Mouse (Mus musculus) neural tube, embryonic 12.5 days (tissue): ENCODE measurements at regions not wholly inside any gene's neighbourhood (a gene's known extent, or its start where the extent isn't known, plus 50 kb on each side); places are given as distances from the start of the nearest gene placed in this dataset.
"Not testable (repeated sequence)": the region's sequence is repeated elsewhere in the genome, so short reads cannot be mapped to it uniquely, and the experiment has no call there.

ENCODE experiments used
- ATAC-seq: fragments of 200-750 bp; cut with Nextera tagmentation; 2 replicates; pipeline ENCODE4 v1.8.0; 2017; ENCODE audit warnings: low read depth, mild to moderate bottlenecking, moderate TSS enrichment, moderate library complexity; ENCODE audit not compliant: low FRiP score
- H3K27ac ChIP-seq: fragments of 300-500 bp; sonication (generic); 2 replicates; pipeline ENCODE4 v1.5.1; 2016
- H3K27me3 ChIP-seq: fragments of 300-500 bp; sonication (generic); replicated peaks from 2 replicates; pipeline ENCODE4 v1.6.1; 2016; ENCODE audit warnings: mild to moderate bottlenecking
- H3K36me3 ChIP-seq: fragments of 300-500 bp; sonication (generic); 2 replicates; pipeline ENCODE4 v1.6.1; 2016; ENCODE audit warnings: mild to moderate bottlenecking
- H3K4me1 ChIP-seq: fragments of 300-500 bp; sonication (generic); 2 replicates; pipeline ENCODE4 v1.6.1; 2016
- H3K4me2 ChIP-seq: fragments of 300-500 bp; sonication (generic); replicated peaks from 2 replicates; pipeline ENCODE4 v1.6.1; 2016; ENCODE audit warnings: mild to moderate bottlenecking
- H3K4me3 ChIP-seq: fragments of 300-500 bp; sonication (generic); 2 replicates; pipeline ENCODE4 v1.5.1; 2016
- H3K9ac ChIP-seq: fragments of 300-500 bp; sonication (generic); 2 replicates; pipeline ENCODE4 v1.6.1; 2016; ENCODE audit warnings: mild to moderate bottlenecking
- H3K9me3 ChIP-seq: fragments of 300-500 bp; sonication (generic); 2 replicates; pipeline ENCODE4 v1.6.1; 2016; ENCODE audit warnings: mild to moderate bottlenecking
- WGBS: fragments of 180-500 bp; shearing (Covaris S2); methylation state at CpG from one replicate; pipeline ENCODE4 v1.1.7; 2016; 5-methylcytosine and 5-hydroxymethylcytosine counted together

GRCm38 (mm10) chr12:109754986-109755385 lies 154.9 kb upstream of the Rtl1 start:
- no peak overlapping the region for H3K9ac ChIP-seq
- H3K9me3 ChIP-seq: no peaks in the 10 kb centered on the region
- ATAC-seq: no peak
- no peaks in the 10 kb centered on the region for H3K27me3 ChIP-seq
- no peaks in the 10 kb centered on the region for H3K36me3 ChIP-seq
- H3K4me2 ChIP-seq: no peak overlapping the region
- no peak overlapping the region for H3K4me3 ChIP-seq
- H3K27ac ChIP-seq: no peak overlapping the region
- 80% methylated on average over 7 of the region's 7 CpGs for WGBS
- peaks cover 6% of the 10 kb centered on the region; the same call in 1 of the 2 replicates for H3K4me1 ChIP-seq

GRCm38 (mm10) chr12:109764293-109764692 lies 164.2 kb upstream of the Rtl1 start:
- no peak overlapping the region for H3K27ac ChIP-seq
- no peaks in the 10 kb centered on the region for H3K9me3 ChIP-seq
- no peak overlapping the region for H3K9ac ChIP-seq
- H3K27me3 ChIP-seq: no peaks in the 10 kb centered on the region
- no peak overlapping the region for H3K4me2 ChIP-seq
- WGBS: 63% methylated on average over 4 of the region's 4 CpGs
- no peaks in the 10 kb centered on the region for H3K4me1 ChIP-seq
- H3K36me3 ChIP-seq: no peaks in the 10 kb centered on the region
- no peak for ATAC-seq
- no peak overlapping the region for H3K4me3 ChIP-seq

GRCm38 (mm10) chr12:109766602-109767001 lies 166.5 kb upstream of the Rtl1 start:
- H3K9ac ChIP-seq, H3K9me3 ChIP-seq, H3K36me3 ChIP-seq, H3K27ac ChIP-seq, H3K27me3 ChIP-seq, H3K4me2 ChIP-seq, ATAC-seq, H3K4me1 ChIP-seq, H3K4me3 ChIP-seq: not testable (repeated sequence)
- WGBS: 87% methylated on average over 5 of the region's 5 CpGs

GRCm38 (mm10) chr12:109772543-109772942 lies 172.4 kb upstream of the Rtl1 start:
- 72% methylated on average over 2 of the region's 2 CpGs for WGBS
- H3K27ac ChIP-seq: no peak overlapping the region
- no peak overlapping the region for H3K4me3 ChIP-seq
- no peaks in the 10 kb centered on the region for H3K9me3 ChIP-seq
- no peak overlapping the region for H3K4me2 ChIP-seq
- no peak for ATAC-seq
- no peaks in the 10 kb centered on the region for H3K36me3 ChIP-seq
- no peaks in the 10 kb centered on the region for H3K4me1 ChIP-seq
- no peaks in the 10 kb centered on the region for H3K27me3 ChIP-seq
- H3K9ac ChIP-seq: no peak overlapping the region

GRCm38 (mm10) chr12:109773909-109774313 lies 173.8 kb upstream of the Rtl1 start:
- WGBS: 66% methylated on average over 3 of the region's 3 CpGs
- H3K4me3 ChIP-seq: no peak overlapping the region
- H3K4me2 ChIP-seq: no peak overlapping the region

GRCm38 (mm10) chr12:109798846-109799245 lies 198.7 kb upstream of the Rtl1 start:
- 90% methylated on average over 3 of the region's 3 CpGs for WGBS

More at GRCm38 (mm10) chr12:109773909-109774313, 173.8 kb upstream of the Rtl1 start:
- Histone ChIP-seq H3K9me3 (no peaks in the 10 kb centered on the region), H3K27me3 (no peaks in the 10 kb centered on the region), H3K27ac (no peak overlapping the region), H3K4me1 (no peaks in the 10 kb centered on the region), H3K9ac (no peak overlapping the region), H3K36me3 (no peaks in the 10 kb centered on the region)
- no peak for ATAC-seq

GRCm38 (mm10) chr12:109799395-109799794 lies 199.3 kb upstream of the Rtl1 start:
- Histone ChIP-seq H3K4me1 (no peaks in the 10 kb centered on the region), H3K27ac (no peak overlapping the region), H3K4me3 (no peak overlapping the region)

More at GRCm38 (mm10) chr12:109798846-109799245, 198.7 kb upstream of the Rtl1 start:
- Histone ChIP-seq H3K27ac (no peak overlapping the region), H3K36me3 (no peaks in the 10 kb centered on the region), H3K4me2 (no peak overlapping the region), H3K9me3 (no peaks in the 10 kb centered on the region), H3K4me3 (no peak overlapping the region), H3K9ac (no peak overlapping the region), H3K4me1 (no peaks in the 10 kb centered on the region), H3K27me3 (no peaks in the 10 kb centered on the region)
- no peak for ATAC-seq

GRCm38 (mm10) chr12:109827241-109827915 lies 227.2 kb upstream of the Rtl1 start:
- no peak for ATAC-seq
- Histone ChIP-seq H3K4me1 (peaks cover 6% of the 10 kb centered on the region; the same call in 1 of the 2 replicates), H3K36me3 (no peaks in the 10 kb centered on the region)

More at GRCm38 (mm10) chr12:109799395-109799794, 199.3 kb upstream of the Rtl1 start:
- 100% methylated on average over 1 of the region's 1 CpGs for WGBS
- Histone ChIP-seq H3K9ac (no peak overlapping the region), H3K36me3 (no peaks in the 10 kb centered on the region), H3K27me3 (no peaks in the 10 kb centered on the region), H3K9me3 (no peaks in the 10 kb centered on the region), H3K4me2 (no peak overlapping the region)
- ATAC-seq: no peak

GRCm38 (mm10) chr12:109830303-109831020 lies 230.3 kb upstream of the Rtl1 start:
- WGBS: 35% methylated on average over 16 of the region's 16 CpGs
- H3K4me3 ChIP-seq: no peak overlapping the region
- H3K36me3 ChIP-seq: no peaks in the 10 kb centered on the region
- H3K27ac ChIP-seq: no peak overlapping the region
- H3K4me2 ChIP-seq: peak overlapping the region; percentile 27; the same call in 1 of the 2 replicates
- no peaks in the 10 kb centered on the region for H3K27me3 ChIP-seq
- H3K4me1 ChIP-seq: peaks cover 6% of the 10 kb centered on the region; the same call in 1 of the 2 replicates
- no peak overlapping the region for H3K9ac ChIP-seq
- no peaks in the 10 kb centered on the region for H3K9me3 ChIP-seq
- ATAC-seq: peak; percentile 66

More at GRCm38 (mm10) chr12:109827241-109827915, 227.2 kb upstream of the Rtl1 start:
- Histone ChIP-seq H3K27ac (no peak overlapping the region), H3K9me3 (no peaks in the 10 kb centered on the region), H3K27me3 (no peaks in the 10 kb centered on the region), H3K4me3 (no peak overlapping the region), H3K9ac (no peak overlapping the region), H3K4me2 (no peak overlapping the region)
- WGBS: 76% methylated on average over 10 of the region's 10 CpGs

GRCm38 (mm10) chr12:109832964-109833363 lies 232.8 kb upstream of the Rtl1 start:
- H3K27me3 ChIP-seq: no peaks in the 10 kb centered on the region
- H3K4me1 ChIP-seq: peaks cover 6% of the 10 kb centered on the region; the same call in 1 of the 2 replicates
- H3K36me3 ChIP-seq: no peaks in the 10 kb centered on the region
- no peak overlapping the region for H3K4me2 ChIP-seq
- 85% methylated on average over 10 of the region's 10 CpGs for WGBS
- H3K9me3 ChIP-seq: no peaks in the 10 kb centered on the region
- no peak overlapping the region for H3K9ac ChIP-seq
- ATAC-seq: no peak
- H3K27ac ChIP-seq: no peak overlapping the region
- no peak overlapping the region for H3K4me3 ChIP-seq

- Histone ChIP-seq H3K27ac (no peak overlapping the region), H3K4me2 (no peak overlapping the region), H3K36me3 (no peaks in the 10 kb centered on the region), H3K9me3 (no peaks in the 10 kb centered on the region), H3K9ac (no peak overlapping the region), H3K4me3 (no peak overlapping the region), H3K27me3 (no peaks in the 10 kb centered on the region), H3K4me1 (peaks cover 15% of the 10 kb centered on the region)
- no peak for ATAC-seq
- WGBS: 73% methylated on average over 8 of the region's 8 CpGs
Measured at GRCm38 (mm10) chr12:109836521-109836920, 236.4 kb upstream of the Rtl1 start.

GRCm38 (mm10) chr12:109839126-109839587 lies 239.0 kb upstream of the Rtl1 start:
- no peak overlapping the region for H3K9ac ChIP-seq
- peaks cover 15% of the 10 kb centered on the region for H3K4me1 ChIP-seq
- H3K4me3 ChIP-seq: no peak overlapping the region
- no peaks in the 10 kb centered on the region for H3K27me3 ChIP-seq
- ATAC-seq: peak; percentile 53
- 40% methylated on average over 9 of the region's 9 CpGs for WGBS
- no peaks in the 10 kb centered on the region for H3K9me3 ChIP-seq
- no peak overlapping the region for H3K27ac ChIP-seq
- H3K36me3 ChIP-seq: no peaks in the 10 kb centered on the region
- peak overlapping the region; percentile 14; the same call in 1 of the 2 replicates for H3K4me2 ChIP-seq
